Mouse (Mus musculus): ENCODE data around the gene Agpat4. TPM values are rescaled to one million over a fixed set of nuclear protein-coding genes. Genes with fewer than 3 reads are reported as not detected.
"Not testable (repeated sequence)": the region's sequence is repeated elsewhere in the genome, so short reads cannot be mapped to it uniquely, and the experiment has no call there.

Agpat4 gene
- polyA plus RNA-seq, 1 experiment from 2014 or later, result 71.2 TPM

DNA sequence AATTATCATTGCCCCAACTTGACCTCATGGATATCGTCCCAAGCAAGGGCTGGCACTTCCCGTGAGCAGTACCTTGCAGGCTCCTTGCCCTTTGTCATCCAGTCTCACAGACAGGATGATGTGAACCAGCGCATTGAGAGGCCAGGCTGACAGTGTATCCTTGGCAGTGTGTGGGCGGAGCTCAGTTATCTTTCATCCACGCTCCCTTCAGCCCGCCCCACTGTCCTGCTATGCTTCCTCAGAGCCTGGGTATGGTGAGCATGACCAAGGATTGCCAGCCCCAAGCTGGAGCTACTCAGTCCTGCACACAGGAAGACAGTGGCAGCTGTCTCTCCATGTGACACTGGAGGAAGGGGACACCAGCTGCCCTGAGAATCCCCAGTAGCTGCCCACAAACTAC lies 97.7 kb downstream of the Agpat4 start:
- Histone ChIP-seq H3K9ac (ENCODE audit: low read depth, low read length) (no peak overlapping the region), H3K4me3 (ENCODE audit: low read length) (no peak overlapping the region), H3K27ac (ENCODE audit: low read depth, low read length) (no peak overlapping the region), H3K36me3 (ENCODE audit: control insufficient read depth, insufficient read depth, low read length) (peaks cover 30% of the 10 kb centered on the region), H3K9me3 (ENCODE audit: control insufficient read depth, low read length) (no peaks in the 10 kb centered on the region), H3K27me3 (replicated peaks; ENCODE audit: control insufficient read depth, insufficient read depth, low read length) (no peaks in the 10 kb centered on the region), H3K4me2 (ENCODE audit: low read length) (no peak overlapping the region), H3K4me1 (ENCODE audit: control insufficient read depth, insufficient read depth, low read depth, low read length) (no peaks in the 10 kb centered on the region)
- ATAC-seq, result no peak
- 85% methylated on average over 6 of the region's 6 CpGs for WGBS

DNA sequence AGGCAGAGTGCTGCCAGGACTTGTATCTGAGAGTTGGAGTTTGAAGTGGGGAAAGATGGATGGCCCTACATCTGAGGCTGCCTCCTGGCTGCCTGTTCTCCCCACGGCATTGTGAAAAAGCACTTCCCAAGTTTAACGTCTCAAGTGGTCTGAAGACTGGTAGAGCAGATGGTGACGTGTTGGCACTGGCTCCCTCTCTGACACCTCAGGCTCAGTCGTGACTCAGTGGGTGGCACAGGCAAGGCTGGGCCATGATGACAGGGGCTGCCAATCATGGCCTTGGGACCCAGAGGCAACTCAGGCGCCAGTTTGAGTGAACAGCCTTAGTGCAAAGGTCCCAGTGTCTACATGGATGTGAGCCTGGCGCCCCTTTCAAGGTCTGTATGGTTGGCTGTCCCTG lies 103.4 kb downstream of the Agpat4 start:
- Histone ChIP-seq H3K27ac (ENCODE audit: low read depth, low read length) (no peak overlapping the region), H3K4me3 (ENCODE audit: low read length) (no peak overlapping the region), H3K4me1 (ENCODE audit: control insufficient read depth, insufficient read depth, low read depth, low read length) (peaks cover 6% of the 10 kb centered on the region; the same call in 1 of the 2 replicates), H3K9me3 (ENCODE audit: control insufficient read depth, low read length) (no peaks in the 10 kb centered on the region), H3K36me3 (ENCODE audit: control insufficient read depth, insufficient read depth, low read length) (peaks cover 11% of the 10 kb centered on the region), H3K27me3 (replicated peaks; ENCODE audit: control insufficient read depth, insufficient read depth, low read length) (no peaks in the 10 kb centered on the region), H3K4me2 (ENCODE audit: low read length) (no peak overlapping the region), H3K9ac (ENCODE audit: low read depth, low read length) (no peak overlapping the region)
- ATAC-seq, result no peak
- 52% methylated on average over 6 of the region's 6 CpGs for WGBS

DNA sequence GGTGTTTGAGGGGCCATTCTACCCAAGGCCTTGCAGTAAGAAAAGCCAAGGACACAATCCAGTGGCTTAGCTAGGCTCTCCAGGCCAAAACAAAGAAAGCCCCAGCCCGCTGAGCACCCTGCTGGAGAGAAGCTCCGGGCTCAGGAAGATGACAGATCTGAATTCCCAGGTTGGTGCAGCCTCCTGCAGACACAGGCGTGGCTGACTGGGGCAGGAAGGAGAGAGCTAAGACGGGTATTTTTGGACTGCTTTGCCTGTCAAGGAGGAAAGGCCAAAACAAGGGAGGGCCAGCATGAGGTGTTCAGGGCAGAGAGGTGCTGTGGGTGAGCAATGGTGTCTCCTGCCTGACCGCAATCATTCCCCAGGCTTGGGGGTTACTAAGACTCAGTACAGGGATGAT lies 105.2 kb downstream of the Agpat4 start:
- WGBS, result 42% methylated on average over 5 of the region's 5 CpGs
- no peak overlapping the region for H3K4me2 ChIP-seq (ENCODE audit: low read length)
- H3K27ac ChIP-seq (ENCODE audit: low read depth, low read length), result no peak overlapping the region; the same call in 1 of the 2 replicates
- no peak overlapping the region for H3K4me3 ChIP-seq (ENCODE audit: low read length)
- no peak overlapping the region for H3K9ac ChIP-seq (ENCODE audit: low read depth, low read length)
- no peaks in the 10 kb centered on the region for H3K9me3 ChIP-seq (ENCODE audit: control insufficient read depth, low read length)
- H3K36me3 ChIP-seq (ENCODE audit: control insufficient read depth, insufficient read depth, low read length), result peaks cover 16% of the 10 kb centered on the region
- peak; percentile 5; the same call in 1 of the 2 replicates for ATAC-seq
- no peaks in the 10 kb centered on the region for H3K27me3 ChIP-seq (replicated peaks; ENCODE audit: control insufficient read depth, insufficient read depth, low read length)
- H3K4me1 ChIP-seq (ENCODE audit: control insufficient read depth, insufficient read depth, low read depth, low read length), result peaks cover 6% of the 10 kb centered on the region; the same call in 1 of the 2 replicates

DNA sequence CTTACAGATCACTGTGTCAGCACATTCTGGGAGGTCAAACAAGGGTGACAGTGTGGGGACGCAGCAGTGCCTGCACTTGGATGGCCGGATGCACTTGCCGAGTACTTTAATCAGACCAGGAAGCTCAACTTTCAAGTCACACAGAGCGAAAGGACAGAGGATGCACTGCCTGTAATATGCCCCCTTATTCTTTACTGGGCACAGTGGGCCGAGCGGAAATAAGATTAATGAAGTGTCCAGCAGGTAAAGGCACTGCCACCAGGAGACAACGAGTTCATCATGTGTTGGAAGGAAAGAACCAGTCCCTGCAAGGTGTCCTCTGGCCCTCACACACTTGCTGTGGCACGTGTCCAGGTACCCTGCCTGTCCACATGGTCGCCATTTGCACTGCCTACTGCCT lies 105.6 kb downstream of the Agpat4 start:
- H3K4me2 ChIP-seq (ENCODE audit: low read length), result no peak overlapping the region
- H3K9ac ChIP-seq (ENCODE audit: low read depth, low read length), result no peak overlapping the region
- peaks cover 6% of the 10 kb centered on the region; the same call in 1 of the 2 replicates for H3K4me1 ChIP-seq (ENCODE audit: control insufficient read depth, insufficient read depth, low read depth, low read length)
- no peaks in the 10 kb centered on the region for H3K9me3 ChIP-seq (ENCODE audit: control insufficient read depth, low read length)
- H3K4me3 ChIP-seq (ENCODE audit: low read length), result no peak overlapping the region
- 87% methylated on average over 9 of the region's 9 CpGs for WGBS
- no peaks in the 10 kb centered on the region for H3K27me3 ChIP-seq (replicated peaks; ENCODE audit: control insufficient read depth, insufficient read depth, low read length)
- no peak for ATAC-seq
- no peak overlapping the region; the same call in 1 of the 2 replicates for H3K27ac ChIP-seq (ENCODE audit: low read depth, low read length)
- peaks cover 16% of the 10 kb centered on the region for H3K36me3 ChIP-seq (ENCODE audit: control insufficient read depth, insufficient read depth, low read length)

DNA sequence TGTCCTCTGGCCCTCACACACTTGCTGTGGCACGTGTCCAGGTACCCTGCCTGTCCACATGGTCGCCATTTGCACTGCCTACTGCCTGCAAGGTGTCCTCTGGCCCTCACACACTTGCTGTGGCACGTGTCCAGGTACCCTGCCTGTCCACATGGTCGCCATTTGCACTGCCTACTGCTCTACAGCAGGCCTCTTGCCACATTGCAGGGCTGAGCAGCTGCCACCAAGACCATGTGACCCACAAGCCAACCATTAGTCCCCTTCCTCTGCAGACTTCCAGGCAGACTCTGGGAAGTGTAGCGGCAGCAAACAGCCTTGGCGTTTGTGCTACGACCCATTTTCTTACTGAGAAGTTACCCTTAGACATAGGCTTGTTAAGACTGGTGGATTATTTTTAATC lies 106.0 kb downstream of the Agpat4 start:
- ATAC-seq, result peak; percentile 75
- not testable (repeated sequence) for H3K4me2 ChIP-seq (ENCODE audit: low read length); H3K4me3 ChIP-seq (ENCODE audit: low read length); H3K9me3 ChIP-seq (ENCODE audit: control insufficient read depth, low read length); H3K27ac ChIP-seq (ENCODE audit: low read depth, low read length); H3K9ac ChIP-seq (ENCODE audit: low read depth, low read length); H3K4me1 ChIP-seq (ENCODE audit: control insufficient read depth, insufficient read depth, low read depth, low read length); H3K27me3 ChIP-seq (replicated peaks; ENCODE audit: control insufficient read depth, insufficient read depth, low read length)
- WGBS, result 75% methylated on average over 5 of the region's 7 CpGs
- H3K36me3 ChIP-seq (ENCODE audit: control insufficient read depth, insufficient read depth, low read length), result peaks cover 18% of the 10 kb centered on the region

DNA sequence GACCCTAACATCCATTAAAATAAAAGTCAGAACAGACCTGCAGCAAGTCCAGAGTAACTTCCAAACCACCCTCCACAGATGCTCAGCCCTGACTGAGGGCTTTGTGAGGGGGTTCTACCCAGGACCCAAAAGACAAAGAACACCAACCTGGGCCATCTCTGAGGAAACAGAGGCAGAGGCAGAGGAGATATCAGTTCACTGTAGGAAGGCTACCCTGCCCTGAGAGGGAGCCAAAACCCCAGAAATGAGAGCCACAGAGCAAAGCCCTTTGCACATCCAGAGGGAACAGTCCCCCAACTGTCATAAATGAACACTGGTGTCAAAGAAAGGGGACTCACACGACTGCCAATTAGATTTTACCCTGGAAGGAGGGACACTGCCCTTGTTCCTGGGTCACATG lies 106.7 kb downstream of the Agpat4 start:
- Histone ChIP-seq H3K36me3 (ENCODE audit: control insufficient read depth, insufficient read depth, low read length) (peaks cover 15% of the 10 kb centered on the region), H3K9me3 (ENCODE audit: control insufficient read depth, low read length) (no peaks in the 10 kb centered on the region), H3K27me3 (replicated peaks; ENCODE audit: control insufficient read depth, insufficient read depth, low read length) (no peaks in the 10 kb centered on the region), H3K4me3 (ENCODE audit: low read length) (no peak overlapping the region), H3K9ac (ENCODE audit: low read depth, low read length) (no peak overlapping the region), H3K4me2 (ENCODE audit: low read length) (no peak overlapping the region), H3K4me1 (ENCODE audit: control insufficient read depth, insufficient read depth, low read depth, low read length) (peaks cover 6% of the 10 kb centered on the region), H3K27ac (ENCODE audit: low read depth, low read length) (no peak overlapping the region)
- 45% methylated on average over 1 of the region's 1 CpGs for WGBS
- ATAC-seq, result no peak

DNA sequence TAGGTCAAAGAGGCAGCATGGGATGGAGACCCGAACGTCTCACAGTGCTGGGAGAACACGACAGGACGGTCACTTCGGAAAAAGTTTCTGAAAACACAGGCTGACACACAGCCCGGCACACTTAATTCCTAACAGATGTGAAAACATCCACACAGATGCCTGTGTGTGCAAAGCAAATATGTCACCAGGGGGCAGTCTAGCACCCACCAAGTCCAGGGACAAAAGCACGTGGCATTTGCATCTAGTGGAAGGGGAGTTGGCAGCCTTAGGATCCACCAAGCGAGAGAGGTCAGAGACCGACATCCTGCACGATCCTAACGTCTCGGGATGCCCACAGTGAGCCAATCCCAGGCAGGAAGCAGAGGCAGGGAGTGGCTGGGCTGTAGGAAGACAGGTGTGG lies 108.0 kb downstream of the Agpat4 start:
- no peak for ATAC-seq
- Histone ChIP-seq H3K9me3 (ENCODE audit: control insufficient read depth, low read length) (no peaks in the 10 kb centered on the region), H3K27ac (ENCODE audit: low read depth, low read length) (no peak overlapping the region), H3K36me3 (ENCODE audit: control insufficient read depth, insufficient read depth, low read length) (peaks cover 20% of the 10 kb centered on the region), H3K27me3 (replicated peaks; ENCODE audit: control insufficient read depth, insufficient read depth, low read length) (no peaks in the 10 kb centered on the region), H3K9ac (ENCODE audit: low read depth, low read length) (no peak overlapping the region), H3K4me1 (ENCODE audit: control insufficient read depth, insufficient read depth, low read depth, low read length) (peaks cover 6% of the 10 kb centered on the region), H3K4me2 (ENCODE audit: low read length) (no peak overlapping the region), H3K4me3 (ENCODE audit: low read length) (no peak overlapping the region)
- whole genome bisulfite sequencing, result 72% methylated on average over 12 of the region's 12 CpGs

DNA sequence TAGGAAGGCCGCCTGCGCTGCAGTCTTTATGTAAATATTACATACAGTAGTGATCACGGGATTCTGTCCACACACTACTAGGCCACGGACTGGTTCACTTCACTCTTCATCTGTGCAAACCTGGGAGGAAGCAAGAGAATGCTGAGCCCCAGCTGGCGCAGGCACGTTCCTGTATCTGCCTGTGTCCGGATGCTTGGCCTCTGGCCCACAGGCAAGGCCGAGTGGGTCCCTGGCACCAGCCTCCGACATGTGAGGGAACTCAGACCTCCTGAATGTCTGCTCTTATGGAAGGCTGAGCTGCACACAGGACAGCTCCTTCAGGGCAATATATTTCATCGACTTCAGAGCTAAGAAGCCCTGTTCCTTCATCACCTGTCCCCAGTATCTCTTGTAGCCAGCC lies 109.5 kb downstream of the Agpat4 start:
- H3K27ac ChIP-seq (ENCODE audit: low read depth, low read length), result no peak overlapping the region
- no peak for ATAC-seq
- H3K9ac ChIP-seq (ENCODE audit: low read depth, low read length), result no peak overlapping the region
- H3K27me3 ChIP-seq (replicated peaks; ENCODE audit: control insufficient read depth, insufficient read depth, low read length), result no peaks in the 10 kb centered on the region
- no peaks in the 10 kb centered on the region for H3K9me3 ChIP-seq (ENCODE audit: control insufficient read depth, low read length)
- WGBS, result 83% methylated on average over 10 of the region's 10 CpGs
- no peak overlapping the region for H3K4me3 ChIP-seq (ENCODE audit: low read length)
- H3K4me2 ChIP-seq (ENCODE audit: low read length), result no peak overlapping the region
- H3K4me1 ChIP-seq (ENCODE audit: control insufficient read depth, insufficient read depth, low read depth, low read length), result peaks cover 6% of the 10 kb centered on the region
- peaks cover 22% of the 10 kb centered on the region for H3K36me3 ChIP-seq (ENCODE audit: control insufficient read depth, insufficient read depth, low read length)

DNA sequence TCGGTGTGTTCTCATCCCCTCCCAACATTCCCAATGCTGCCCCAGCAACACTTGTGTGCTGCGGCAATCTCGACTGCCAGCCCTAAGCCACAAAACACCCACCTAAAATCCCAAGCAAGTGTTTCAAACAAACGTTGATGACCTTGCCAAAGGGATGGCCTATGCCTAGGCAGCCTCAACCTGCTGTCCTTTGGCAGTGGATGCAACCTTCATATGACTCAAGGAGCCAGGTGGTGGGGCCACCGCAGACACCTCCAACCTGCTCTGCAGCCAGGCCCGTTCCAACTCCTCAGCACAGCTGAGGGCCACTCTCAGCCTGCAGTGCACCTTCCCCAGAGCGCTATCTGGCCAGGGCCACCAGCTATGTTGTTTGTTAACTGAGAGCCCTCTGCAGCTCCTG lies 110.0 kb downstream of the Agpat4 start:
- H3K4me2 ChIP-seq (ENCODE audit: low read length), result no peak overlapping the region
- no peak overlapping the region for H3K9ac ChIP-seq (ENCODE audit: low read depth, low read length)
- H3K27me3 ChIP-seq (replicated peaks; ENCODE audit: control insufficient read depth, insufficient read depth, low read length), result no peaks in the 10 kb centered on the region
- 99% methylated on average over 7 of the region's 7 CpGs for WGBS
- peaks cover 23% of the 10 kb centered on the region for H3K36me3 ChIP-seq (ENCODE audit: control insufficient read depth, insufficient read depth, low read length)
- H3K27ac ChIP-seq (ENCODE audit: low read depth, low read length), result no peak overlapping the region
- no peak for ATAC-seq
- no peak overlapping the region for H3K4me3 ChIP-seq (ENCODE audit: low read length)
- H3K9me3 ChIP-seq (ENCODE audit: control insufficient read depth, low read length), result no peaks in the 10 kb centered on the region
- H3K4me1 ChIP-seq (ENCODE audit: control insufficient read depth, insufficient read depth, low read depth, low read length), result peaks cover 6% of the 10 kb centered on the region

DNA sequence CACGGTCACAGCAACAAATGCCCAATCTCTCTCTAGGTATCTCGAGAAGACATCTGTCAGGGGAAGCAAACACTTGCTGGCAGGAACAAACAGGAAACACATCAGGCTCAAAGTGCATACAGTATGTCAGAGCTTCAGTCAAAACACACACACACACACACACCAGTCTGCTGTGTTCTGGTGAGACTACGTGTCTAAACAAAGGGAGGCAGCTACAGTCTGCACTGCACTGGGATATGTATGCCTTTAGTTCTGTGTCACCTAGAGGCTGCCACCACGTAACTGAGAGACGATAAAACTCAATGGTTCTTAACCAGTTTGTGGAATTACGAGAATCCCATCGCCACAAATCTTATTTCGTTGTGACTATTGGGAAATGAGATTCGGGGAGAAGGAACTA lies 111.3 kb downstream of the Agpat4 start:
- Histone ChIP-seq H3K27ac (ENCODE audit: low read depth, low read length) (peak overlapping the region; percentile 45), H3K4me3 (ENCODE audit: low read length) (no peak overlapping the region), H3K4me2 (ENCODE audit: low read length) (no peak overlapping the region), H3K27me3 (replicated peaks; ENCODE audit: control insufficient read depth, insufficient read depth, low read length) (no peaks in the 10 kb centered on the region), H3K9me3 (ENCODE audit: control insufficient read depth, low read length) (no peaks in the 10 kb centered on the region), H3K36me3 (ENCODE audit: control insufficient read depth, insufficient read depth, low read length) (peaks cover 30% of the 10 kb centered on the region), H3K9ac (ENCODE audit: low read depth, low read length) (no peak overlapping the region), H3K4me1 (ENCODE audit: control insufficient read depth, insufficient read depth, low read depth, low read length) (peaks cover 3% of the 10 kb centered on the region; the same call in 1 of the 2 replicates)
- 87% methylated on average over 9 of the region's 9 CpGs for WGBS
- 0 out of 2 replicates have a peak, but pooled peaks have one; percentile 26 for ATAC-seq

All from hindbrain, embryonic 16.5 days (tissue).